Mouse (Mus musculus) urinary bladder, postnatal 4 days (tissue): Measurements from ENCODE around the gene Nxnl1.

Source experiments
- DNase-seq, 2 experiments: peaks; one replicate each; pipeline ENCODE4 v3.0.0; 2021 to 2022; ENCODE audit warnings: low spot score in 2 of 2

Gene Nxnl1

GRCm38 (mm10) chr8:71580201-71580600 is 13.8 kb upstream of the Nxnl1 start:
- no peak for DNase-seq

DNA sequence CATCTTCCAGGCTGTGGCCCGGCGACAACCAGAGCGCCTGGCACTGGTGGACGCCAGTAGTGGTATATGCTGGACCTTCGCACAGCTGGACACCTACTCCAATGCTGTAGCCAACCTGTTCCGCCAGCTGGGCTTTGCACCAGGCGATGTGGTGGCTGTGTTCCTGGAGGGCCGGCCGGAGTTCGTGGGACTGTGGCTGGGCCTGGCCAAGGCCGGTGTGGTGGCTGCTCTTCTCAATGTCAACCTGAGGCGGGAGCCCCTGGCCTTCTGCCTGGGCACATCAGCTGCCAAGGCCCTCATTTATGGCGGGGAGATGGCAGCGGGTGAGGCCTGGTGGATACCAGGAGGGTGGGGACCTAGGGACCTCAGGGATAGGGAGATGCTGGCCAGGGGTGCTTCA is 13.1 kb upstream of the Nxnl1 start:
- DNase-seq = no peak

- DNase-seq = no peak
Measured at GRCm38 (mm10) chr8:71579009-71579408, 12.6 kb upstream of the Nxnl1 start.

DNA sequence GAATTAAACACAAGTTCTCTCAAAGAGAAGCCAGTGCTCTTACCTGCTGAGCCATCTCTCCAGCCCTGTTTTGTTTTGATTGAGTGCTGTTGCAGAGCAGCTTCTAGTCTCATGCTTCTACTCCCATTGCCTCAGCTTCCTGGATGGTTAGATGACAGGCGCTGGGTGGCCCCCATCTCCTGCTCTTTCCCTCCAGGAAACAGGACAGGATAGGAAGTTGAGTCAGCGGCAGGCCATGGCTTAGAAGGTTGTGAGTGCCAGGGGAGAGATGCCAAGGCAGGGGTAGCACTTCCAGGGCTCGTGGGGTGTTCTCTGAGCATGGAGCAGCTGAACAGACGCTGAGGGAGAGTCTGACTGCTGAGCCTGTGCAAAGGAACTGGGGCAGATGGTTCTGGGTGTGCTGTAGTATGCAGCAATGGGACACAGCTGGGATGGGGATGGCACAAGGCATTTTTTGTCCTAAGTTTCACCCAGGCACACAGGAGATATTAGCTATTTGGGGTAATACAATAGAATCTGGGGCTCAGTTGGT is 11.5 kb upstream of the Nxnl1 start:
- no peak for DNase-seq

- DNase-seq = no peak
Measured at GRCm38 (mm10) chr8:71575020-71575419, 8.6 kb upstream of the Nxnl1 start.

DNA sequence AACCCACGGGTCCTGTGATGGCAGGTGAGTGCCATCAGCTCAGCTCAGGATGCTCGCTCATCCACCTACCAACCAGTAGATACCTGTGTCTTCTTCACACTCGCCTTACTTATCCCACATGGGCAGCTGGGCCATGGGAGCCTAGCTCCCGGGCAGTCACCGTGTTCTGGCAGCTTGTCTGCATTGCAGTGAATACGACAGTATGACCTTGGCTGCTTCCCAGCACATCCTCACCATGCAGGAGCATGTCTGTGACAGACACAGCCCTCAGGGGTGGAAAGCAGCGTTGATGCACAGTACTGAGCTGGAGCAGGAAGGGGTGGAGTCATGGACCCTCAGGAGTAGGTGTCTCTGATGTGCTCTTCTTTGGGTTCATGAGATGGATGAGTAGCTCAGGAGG is 8.0 kb upstream of the Nxnl1 start:
- DNase-seq = no peak

DNA sequence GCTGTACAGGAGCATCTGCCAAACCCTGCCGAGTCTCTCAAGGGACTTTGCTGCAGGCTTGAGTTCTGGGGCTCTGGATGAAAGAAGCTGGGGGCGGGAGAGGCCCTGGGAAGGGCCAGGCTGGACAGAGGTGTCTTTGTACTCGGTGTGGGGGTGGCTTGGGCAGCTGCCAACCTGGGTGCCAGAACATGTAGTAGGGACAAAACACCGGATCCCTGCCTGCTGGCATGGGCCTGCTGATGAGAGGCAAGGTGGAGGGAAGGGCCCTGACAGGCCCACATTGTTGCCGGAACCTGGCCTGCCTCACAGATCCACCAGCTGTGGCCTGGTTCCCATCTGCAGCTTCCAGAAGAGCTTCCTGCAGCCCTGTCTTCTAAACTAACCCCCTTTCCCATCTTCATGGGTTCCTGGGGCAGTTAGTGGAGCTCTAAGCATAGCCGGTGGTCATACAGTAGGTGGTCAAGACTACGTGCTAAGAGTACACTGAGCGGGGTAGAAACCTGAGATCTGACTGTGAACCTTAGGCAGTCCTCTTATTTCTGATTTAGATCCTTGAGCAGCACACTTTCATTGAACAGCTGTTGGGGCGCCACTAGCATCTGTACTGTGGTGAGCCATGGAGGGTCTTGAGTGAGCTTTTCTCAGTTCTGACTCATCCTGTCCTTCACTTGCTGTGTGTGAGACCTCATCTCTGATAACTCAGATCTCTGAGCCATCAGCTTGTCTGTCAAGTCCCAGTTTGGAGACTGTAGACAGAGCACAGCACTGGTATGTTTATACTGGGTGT is 6.6 kb upstream of the Nxnl1 start:
- peak in 1 of 2 experiments; percentile 67 for DNase-seq

DNA sequence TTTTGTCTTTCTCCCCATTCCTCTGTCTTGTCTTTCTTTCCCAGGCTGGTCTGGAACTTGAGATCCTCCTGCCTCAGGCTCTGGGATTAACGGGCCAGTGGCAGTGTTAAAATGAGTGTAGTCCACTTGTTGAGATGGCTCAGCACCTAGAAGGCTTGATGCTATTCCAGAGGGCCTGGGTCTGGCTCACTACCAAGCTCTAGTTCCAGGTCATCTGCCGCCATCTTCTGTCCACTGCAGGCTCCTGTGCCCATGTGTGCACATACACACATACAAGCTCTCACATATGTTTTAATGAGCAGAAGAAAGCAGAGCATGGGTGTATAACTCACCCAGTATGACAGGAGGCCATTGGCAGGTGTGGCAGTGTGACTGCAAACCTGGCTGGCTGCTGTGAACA is 5.7 kb upstream of the Nxnl1 start:
- DNase-seq = no peak

- DNase-seq = peak; percentile 91 to 93
Measured at GRCm38 (mm10) chr8:71570291-71570954, 4.0 kb upstream of the Nxnl1 start.

- DNase-seq = peak; percentile 83 to 86
Measured at GRCm38 (mm10) chr8:71569366-71570290, 3.2 kb upstream of the Nxnl1 start.

DNA sequence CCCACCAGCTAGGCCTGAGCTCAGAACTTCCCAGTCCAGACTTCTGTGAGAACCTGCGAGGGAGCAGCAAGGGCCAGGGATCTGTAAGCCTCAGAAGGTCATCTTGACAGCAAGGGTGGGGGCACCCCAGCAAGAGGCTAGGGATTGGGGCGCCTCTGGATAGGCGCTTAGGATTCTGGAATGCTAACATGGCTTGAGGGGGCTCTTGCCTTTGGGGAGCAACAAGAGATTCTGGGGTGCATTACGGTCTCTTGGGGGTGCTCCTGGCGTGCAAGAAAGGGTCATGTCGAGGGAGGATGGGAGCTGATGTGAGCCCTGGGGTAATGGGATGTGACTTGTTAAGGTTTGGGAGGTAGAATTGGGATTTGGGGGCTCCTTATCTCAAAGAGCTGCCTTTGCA is 2.5 kb upstream of the Nxnl1 start:
- no peak for DNase-seq

- peak in 1 of 2 experiments; percentile 75 for DNase-seq
Measured at GRCm38 (mm10) chr8:71568387-71568937, 2.1 kb upstream of the Nxnl1 start, which contains the start of gene Slc27a1. Gene Slc27a1, plus strand, starts transcription at chr8:71568882.

- no peak for DNase-seq
Measured at GRCm38 (mm10) chr8:71567587-71567986, 1.2 kb upstream of the Nxnl1 start.

DNA sequence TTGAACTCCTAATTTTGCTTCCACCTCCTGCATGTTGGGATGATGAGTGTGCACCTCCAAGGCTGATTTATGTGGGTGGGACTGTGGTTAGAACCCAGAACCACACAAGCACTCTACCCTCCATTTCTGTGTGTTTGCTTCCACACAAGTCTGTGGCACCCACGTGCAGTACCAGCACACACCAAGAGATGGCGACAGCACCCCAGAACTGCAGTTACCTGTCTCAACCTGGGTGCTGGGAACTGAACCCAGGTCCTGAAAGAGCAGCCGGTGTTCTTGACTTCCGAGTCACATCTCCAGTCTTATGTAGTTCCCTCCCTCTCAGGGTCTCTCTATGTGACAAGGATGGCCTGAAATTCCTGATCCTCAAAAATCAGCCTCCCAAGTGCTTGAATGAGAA is 2.4 kb downstream of the Nxnl1 start:
- DNase-seq = no peak

GRCm38 (mm10) chr8:71562751-71563150 is 3.6 kb downstream of the Nxnl1 start:
- DNase-seq = peak; percentile 77 to 85

DNA sequence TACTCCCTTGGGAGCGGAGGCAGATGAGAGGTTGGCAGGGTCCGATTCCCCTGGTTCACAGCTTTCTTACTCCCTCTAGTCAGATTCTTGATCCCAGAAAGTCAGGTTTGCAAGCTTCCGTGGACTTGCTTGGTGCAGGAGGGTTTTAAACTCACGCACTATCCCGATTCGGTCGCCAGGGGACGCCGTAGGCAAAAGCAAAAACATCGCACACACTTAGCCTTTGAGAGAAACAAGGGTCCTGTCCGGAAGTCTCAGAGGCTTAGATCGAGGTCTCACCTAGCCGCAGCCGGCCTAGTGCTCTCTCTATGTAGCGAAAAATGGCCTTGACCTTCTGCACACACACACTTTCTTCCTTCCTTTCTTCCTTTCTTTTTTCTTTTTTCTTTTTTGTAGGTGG is 5.0 kb downstream of the Nxnl1 start:
- no peak for DNase-seq

- no peak for DNase-seq
Measured at GRCm38 (mm10) chr8:71560765-71561164, 5.6 kb downstream of the Nxnl1 start.

DNA sequence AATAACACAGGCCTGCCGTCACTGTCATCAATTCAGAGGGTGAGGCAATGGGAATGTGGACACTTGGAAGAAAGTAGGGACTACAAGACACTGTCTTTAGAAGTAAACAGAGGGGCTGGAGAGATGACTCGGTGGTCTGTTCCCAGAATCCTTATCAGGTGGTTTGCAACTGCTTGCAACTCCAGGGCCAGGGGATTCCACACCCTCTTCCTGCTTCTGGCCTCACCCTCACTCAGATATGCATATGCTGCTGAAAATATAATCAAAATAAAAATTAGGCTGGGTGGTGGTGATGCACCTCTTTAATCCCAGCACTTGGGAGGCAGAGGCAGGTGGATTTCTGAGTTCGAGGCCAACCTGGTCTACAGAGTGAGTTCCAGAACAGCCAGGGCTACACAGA is 6.3 kb downstream of the Nxnl1 start:
- DNase-seq = no peak

- DNase-seq = peak; percentile 55 to 78
Measured at GRCm38 (mm10) chr8:71558958-71559690, 7.3 kb downstream of the Nxnl1 start.

DNA sequence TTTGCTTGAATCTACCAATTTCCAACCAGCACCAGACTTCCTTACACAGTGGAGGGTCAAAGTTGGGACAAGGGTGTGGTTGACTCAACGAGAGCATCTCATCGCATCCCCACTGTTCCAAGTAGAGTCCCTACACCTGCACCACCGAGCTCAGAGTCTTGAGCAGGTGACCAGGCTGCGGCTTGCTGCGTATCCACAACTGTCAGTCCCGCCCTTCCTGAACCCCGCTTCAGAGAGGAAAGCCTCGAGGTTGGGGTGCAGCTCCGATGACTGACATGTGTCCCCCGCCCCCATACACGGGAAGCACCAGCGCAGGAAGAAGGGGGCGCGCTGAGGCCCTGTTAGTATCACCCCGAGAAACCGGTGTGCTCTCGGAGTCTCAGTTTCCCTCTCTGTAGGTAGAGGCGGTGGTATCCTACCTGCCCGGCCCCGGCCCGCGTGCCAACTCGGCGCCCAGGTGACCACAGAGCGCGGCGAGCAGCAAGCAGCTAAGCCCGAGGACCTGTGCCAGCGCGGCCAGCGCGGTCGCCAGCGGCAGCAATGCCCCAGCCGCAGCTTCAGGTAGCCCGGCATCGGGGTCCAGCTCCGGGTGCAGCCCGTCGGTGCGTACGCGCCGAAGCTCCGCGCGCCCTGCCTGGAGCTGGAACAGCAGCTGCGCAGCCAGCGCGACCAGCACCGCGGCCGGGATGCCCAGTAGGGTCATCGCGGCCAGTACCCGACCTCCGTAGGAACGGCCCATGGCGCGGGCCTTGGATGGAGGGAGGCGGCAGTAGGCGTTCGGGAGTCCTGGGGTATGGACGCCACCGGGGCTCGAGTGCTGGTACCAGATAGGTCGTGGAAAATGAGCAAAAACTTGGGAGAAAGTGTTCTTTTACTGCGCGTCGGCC is 8.1 kb downstream of the Nxnl1 start, which contains the start of gene Tmem221:
Tmem221 (minus strand) TSS at position 801 of the 887 bp plus-strand sequence.
- DNase-seq = no peak
